Mouse (Mus musculus): ENCODE measurements around the gene Psmd4. TPM values are rescaled to one million over a fixed set of nuclear protein-coding genes. Genes with fewer than 3 reads are reported as not detected.

Psmd4 gene
- polyA plus RNA-seq (2012; rRNA removed): 262 and 277 TPM in 2 replicates

GRCm38 (mm10) chr3:95042166-95042837 is at the start of gene Psmd4:
Psmd4 (minus strand) TSS chr3:95042614.

GRCm38 (mm10) chr3:95015337-95015872 is 27.0 kb downstream of the Psmd4 start, which contains the start of gene Zfp687:
Zfp687 (minus strand) TSS chr3:95015448.

Other genes with a start within 250 kb of the Psmd4 start
- gene Pogz, start 205.0 kb downstream of the Psmd4 start, polyA plus RNA-seq (2012; rRNA removed): 53.2 and 57.5 TPM in 2 replicates
- gene Psmb4, start 155.7 kb downstream of the Psmd4 start, polyA plus RNA-seq (2012; rRNA removed): 361 and 392 TPM in 2 replicates
- gene Selenbp1, start 109.6 kb downstream of the Psmd4 start, polyA plus RNA-seq (2012; rRNA removed): 10.1 and 10.6 TPM in 2 replicates
- 27.4 and 28.5 TPM in 2 replicates for gene Rfx5, start 88.5 kb downstream of the Psmd4 start, polyA plus RNA-seq (2012; rRNA removed)
- 52.4 and 57.0 TPM in 2 replicates for gene Pi4kb, start 67.9 kb downstream of the Psmd4 start, polyA plus RNA-seq (2012; rRNA removed)
- gene Zfp687, start 27.2 kb downstream of the Psmd4 start, polyA plus RNA-seq (2012; rRNA removed): 13.9 and 15.7 TPM in 2 replicates
- gene Pip5k1a, start 64.3 kb upstream of the Psmd4 start, polyA plus RNA-seq (2012; rRNA removed): 22.9 and 26.3 TPM in 2 replicates
- 119 and 135 TPM in 2 replicates for gene Vps72, start 68.4 kb upstream of the Psmd4 start, polyA plus RNA-seq (2012; rRNA removed)
- gene Tmod4, start 81.9 kb upstream of the Psmd4 start, polyA plus RNA-seq (2012; rRNA removed): 1.2 and 3.0 TPM in 2 replicates
- 119 and 121 TPM in 2 replicates for gene Scnm1, start 91.4 kb upstream of the Psmd4 start, polyA plus RNA-seq (2012; rRNA removed)
- gene Lysmd1, start 91.5 kb upstream of the Psmd4 start, polyA plus RNA-seq (2012; rRNA removed): 30.0 and 30.6 TPM in 2 replicates
- 1.6 TPM in 2 replicates for gene Tnfaip8l2, start 99.7 kb upstream of the Psmd4 start, polyA plus RNA-seq (2012; rRNA removed)
- 90.2 and 108 TPM in 2 replicates for gene Sema6c, start 117.8 kb upstream of the Psmd4 start, polyA plus RNA-seq (2012; rRNA removed)
- 9.0 and 10.0 TPM in 2 replicates for gene Gabpb2, start 175.3 kb upstream of the Psmd4 start, polyA plus RNA-seq (2012; rRNA removed)
- 54.9 and 55.6 TPM in 2 replicates for gene Cdc42se1, start 186.1 kb upstream of the Psmd4 start, polyA plus RNA-seq (2012; rRNA removed)
- gene Mllt11, start 189.6 kb upstream of the Psmd4 start, polyA plus RNA-seq (2012; rRNA removed): 935 and 937 TPM in 2 replicates
- gene Gm128, start 199.0 kb upstream of the Psmd4 start, polyA plus RNA-seq (2012; rRNA removed): 0.08 and 0.20 TPM in 2 replicates
- gene Bnipl, start 208.6 kb upstream of the Psmd4 start, polyA plus RNA-seq (2012; rRNA removed): 0.26 and 0.31 TPM in 2 replicates
- gene Mindy1, start 238.7 kb upstream of the Psmd4 start, polyA plus RNA-seq (2012; rRNA removed): 40.1 and 41.4 TPM in 2 replicates
- 72.4 and 78.5 TPM in 2 replicates for gene Prune1, start 239.5 kb upstream of the Psmd4 start, polyA plus RNA-seq (2012; rRNA removed)